Mouse (Mus musculus): ENCODE results near the gene Rnf24. TPM values are rescaled to one million over a fixed set of nuclear protein-coding genes. Genes with fewer than 3 reads are reported as not detected.
A peak's percentile ranks its signal among the peaks of the same experiment; 100 is the strongest.

Gene Rnf24
- 6.2 and 6.9 TPM in 2 replicates for polyA plus RNA-seq (2014; fragmentation: Nextera tagmentation; extraction: Ambion mirVana)

DNA sequence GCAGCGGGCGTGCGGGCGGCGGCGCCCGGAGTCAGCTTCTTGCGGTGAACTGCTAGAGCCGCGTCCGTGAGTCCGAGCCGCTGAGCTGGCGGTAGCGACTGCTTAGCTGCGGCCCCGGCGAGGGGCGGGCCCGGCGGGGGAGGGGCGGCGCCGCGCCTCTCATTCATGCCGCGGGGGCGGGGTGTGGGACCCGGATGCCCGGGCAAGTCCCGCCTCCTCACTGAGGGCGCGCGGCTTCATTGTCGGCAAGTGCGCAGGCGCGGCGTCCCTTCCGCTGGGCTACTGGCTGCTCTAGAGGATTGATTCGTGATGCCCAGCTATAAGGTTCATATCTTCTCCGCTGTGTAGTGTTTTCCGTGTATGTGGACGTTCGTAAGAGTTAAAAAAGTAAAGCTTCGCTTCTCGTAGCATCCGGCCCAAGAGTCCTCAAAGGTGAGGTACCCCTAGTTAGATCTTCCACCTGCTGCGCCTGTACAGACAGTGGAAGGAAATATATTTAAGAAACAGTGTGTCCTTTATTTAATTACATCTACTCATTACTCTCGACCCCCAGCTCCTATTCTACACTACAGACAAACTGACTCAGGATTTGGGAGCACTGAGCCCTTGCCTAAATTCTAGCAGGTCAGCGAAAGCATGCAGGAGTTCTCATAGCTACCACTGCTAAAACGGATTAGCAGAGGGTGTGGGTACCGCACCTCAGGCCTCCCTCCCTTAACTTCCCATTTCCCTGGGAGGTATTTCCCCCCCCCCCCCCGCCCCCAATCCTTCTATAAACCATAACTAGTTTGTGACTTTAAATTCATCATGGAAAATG, at the start of gene Rnf24:
Gene Rnf24 (minus strand): TSS at position 146 of the 817 bp plus-strand sequence.
- Histone ChIP-seq H3K36me3 (ENCODE audit: control insufficient read depth, insufficient read depth, low read length) (no peaks in the 10 kb centered on the region), H3K4me2 (ENCODE audit: low read depth, low read length) (peak within 1 kb of the TSS; percentile 81), H3K4me3 (ENCODE audit: low read depth, low read length) (peak within 1 kb of the TSS; percentile 93), H3K4me1 (ENCODE audit: control insufficient read depth, insufficient read depth, low read length) (peaks cover 18% of the 10 kb centered on the region), H3K27me3 (replicated peaks; ENCODE audit: control insufficient read depth, insufficient read depth, low read length) (no peaks in the 10 kb centered on the region), H3K9ac (ENCODE audit: low read depth, low read length) (peak within 1 kb of the TSS; percentile 95), H3K27ac (replicated peaks; ENCODE audit: low read depth, low read length) (peak within 1 kb of the TSS; percentile 86), H3K9me3 (ENCODE audit: control insufficient read depth, low read length) (no peaks in the 10 kb centered on the region)
- ATAC-seq (ENCODE audit: low read depth) (peak; percentile 98), DNase-seq (ENCODE audit: low spot score) (peak; percentile 96)
- WGBS, result 2% methylated on average over 23 of the region's 54 CpGs

DNA sequence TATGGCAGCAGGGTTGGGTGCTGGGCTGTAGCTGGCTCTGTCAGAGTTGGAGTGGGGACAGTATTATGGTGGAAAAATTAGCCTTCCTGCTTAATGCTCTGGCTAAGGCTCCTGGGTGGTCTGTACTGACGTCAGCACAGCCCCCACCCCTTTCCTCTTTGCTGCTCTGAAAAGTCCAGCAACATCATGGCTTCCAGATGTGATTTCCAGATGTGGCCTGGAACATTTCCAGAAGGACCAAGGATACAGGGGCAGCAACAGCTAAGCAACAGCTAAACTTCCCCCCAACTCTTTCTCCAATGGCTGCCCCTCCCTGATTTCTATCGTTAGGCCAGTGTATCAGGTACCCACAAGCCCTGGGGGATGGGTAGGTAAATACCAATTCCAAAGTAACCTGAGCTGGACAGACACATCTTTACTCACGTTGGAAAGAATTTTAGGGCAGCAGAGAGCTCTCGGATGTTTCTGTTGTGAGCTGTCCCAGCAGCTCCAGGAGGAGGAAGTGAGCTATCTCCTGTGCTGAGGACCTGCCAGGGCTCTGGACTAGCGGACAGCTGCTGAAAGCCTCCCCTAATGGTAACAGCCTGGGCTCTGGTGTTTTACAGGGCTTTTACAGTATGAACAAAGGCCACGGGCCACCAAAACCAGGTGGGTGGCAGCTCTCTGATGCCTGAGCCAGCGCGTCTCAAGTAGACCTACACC, 49.3 kb upstream of the Rnf24 start:
- DNase-seq (ENCODE audit: low spot score) (peak; percentile 89), ATAC-seq (ENCODE audit: low read depth) (peak; percentile 87)
- Histone ChIP-seq H3K36me3 (ENCODE audit: control insufficient read depth, insufficient read depth, low read length) (no peaks in the 10 kb centered on the region), H3K4me2 (ENCODE audit: low read depth, low read length) (peak overlapping the region; percentile 11; the same call in 1 of the 2 replicates), H3K4me3 (ENCODE audit: low read depth, low read length) (no peak overlapping the region), H3K9ac (ENCODE audit: low read depth, low read length) (no peak overlapping the region), H3K4me1 (ENCODE audit: control insufficient read depth, insufficient read depth, low read length) (peaks cover 18% of the 10 kb centered on the region), H3K27me3 (replicated peaks; ENCODE audit: control insufficient read depth, insufficient read depth, low read length) (no peaks in the 10 kb centered on the region), H3K9me3 (ENCODE audit: control insufficient read depth, low read length) (no peaks in the 10 kb centered on the region), H3K27ac (replicated peaks; ENCODE audit: low read depth, low read length) (peak overlapping the region; percentile 82)
- 24% methylated on average over 8 of the region's 8 CpGs for WGBS

DNA sequence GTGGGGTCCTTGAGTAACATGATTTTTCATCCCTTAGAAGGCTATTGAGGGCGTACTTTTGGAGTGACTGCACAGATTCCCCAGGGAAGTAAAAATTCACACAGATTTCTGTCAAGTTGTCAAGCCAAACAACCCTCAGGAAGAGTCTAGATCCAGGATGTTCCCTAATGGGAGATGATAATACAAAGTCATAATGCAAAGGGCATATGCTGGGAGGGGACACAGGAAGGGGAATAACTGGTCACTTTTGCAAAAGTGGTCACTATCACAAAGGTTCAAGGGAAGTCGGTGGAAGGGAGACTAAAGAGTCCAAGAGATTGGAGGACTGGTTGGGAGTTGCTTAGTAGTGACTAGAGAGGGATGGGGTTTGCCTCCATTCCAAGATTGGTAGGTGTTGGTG, 48.2 kb upstream of the Rnf24 start:
- Histone ChIP-seq H3K27me3 (replicated peaks; ENCODE audit: control insufficient read depth, insufficient read depth, low read length) (no peaks in the 10 kb centered on the region), H3K27ac (replicated peaks; ENCODE audit: low read depth, low read length) (peak overlapping the region; percentile 82; the same call in 1 of the 2 replicates), H3K4me1 (ENCODE audit: control insufficient read depth, insufficient read depth, low read length) (peaks cover 19% of the 10 kb centered on the region), H3K9ac (ENCODE audit: low read depth, low read length) (no peak overlapping the region), H3K4me2 (ENCODE audit: low read depth, low read length) (no peak overlapping the region), H3K36me3 (ENCODE audit: control insufficient read depth, insufficient read depth, low read length) (no peaks in the 10 kb centered on the region), H3K9me3 (ENCODE audit: control insufficient read depth, low read length) (no peaks in the 10 kb centered on the region), H3K4me3 (ENCODE audit: low read depth, low read length) (no peak overlapping the region)
- DNase-seq (ENCODE audit: low spot score), result no peak
- no peak for ATAC-seq (ENCODE audit: low read depth)
- 85% methylated on average over 2 of the region's 2 CpGs for WGBS

DNA sequence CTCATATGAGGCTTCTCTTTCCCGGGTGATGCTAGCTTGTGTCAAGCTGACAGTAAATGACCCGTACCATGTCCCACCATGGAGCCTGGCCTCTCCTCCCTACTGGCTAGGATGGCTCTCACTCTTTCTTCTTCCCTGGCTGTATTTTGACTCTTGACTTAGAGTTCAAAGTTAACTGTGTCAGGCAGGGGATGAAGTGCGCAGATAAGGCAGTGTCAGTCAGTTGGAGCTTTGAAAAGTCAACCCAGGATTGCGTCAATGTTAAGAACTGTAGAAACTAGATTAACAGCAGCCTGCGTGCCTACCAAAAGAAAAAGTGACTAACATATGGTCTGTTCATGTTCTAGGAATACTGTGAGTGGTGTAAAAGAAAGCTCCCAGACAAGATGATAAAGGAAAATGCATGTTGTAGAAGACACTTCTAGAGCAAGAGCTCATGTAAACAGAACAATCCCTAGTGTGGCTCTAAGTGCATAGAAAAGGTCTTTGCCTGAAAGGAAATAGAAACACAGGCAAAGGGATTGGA, 44.7 kb upstream of the Rnf24 start:
- no peak for ATAC-seq (ENCODE audit: low read depth)
- 88% methylated on average over 5 of the region's 5 CpGs for WGBS

DNA sequence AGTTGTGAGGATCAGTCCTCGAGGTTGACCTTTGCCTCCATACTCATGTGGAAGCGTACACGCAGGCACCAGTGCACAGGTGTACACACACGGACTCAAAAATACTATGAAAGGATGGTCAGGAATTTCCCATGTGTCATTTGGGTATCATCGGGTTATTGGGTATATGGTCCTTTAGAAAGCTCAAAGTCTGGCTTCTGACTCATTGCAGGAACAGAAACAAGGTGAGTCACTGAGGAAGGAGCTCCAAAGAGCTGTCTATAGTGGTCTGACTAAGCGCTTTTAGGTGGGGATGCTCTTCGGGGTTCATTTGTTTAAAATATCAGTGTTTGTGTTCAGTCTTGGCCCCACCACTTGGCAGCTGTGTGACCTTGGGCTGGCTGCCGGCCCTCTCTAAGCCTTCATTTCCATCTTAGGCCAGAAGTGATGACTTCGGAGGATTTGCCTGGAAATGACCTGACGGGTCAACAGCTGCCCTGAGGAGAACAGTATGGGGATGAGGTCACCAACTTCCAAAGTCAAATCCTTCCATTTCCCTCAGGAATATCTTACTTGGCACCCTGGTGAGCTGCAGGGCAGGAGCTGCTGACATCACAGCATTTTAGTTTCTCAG, 33.8 kb upstream of the Rnf24 start:
- no peak overlapping the region for H3K4me2 ChIP-seq (ENCODE audit: low read depth, low read length)
- no peaks in the 10 kb centered on the region for H3K36me3 ChIP-seq (ENCODE audit: control insufficient read depth, insufficient read depth, low read length)
- ATAC-seq (ENCODE audit: low read depth) (no peak), DNase-seq (ENCODE audit: low spot score) (no peak)
- no peak overlapping the region for H3K4me3 ChIP-seq (ENCODE audit: low read depth, low read length)
- H3K9me3 ChIP-seq (ENCODE audit: control insufficient read depth, low read length), result no peaks in the 10 kb centered on the region
- no peaks in the 10 kb centered on the region for H3K4me1 ChIP-seq (ENCODE audit: control insufficient read depth, insufficient read depth, low read length)
- H3K27ac ChIP-seq (replicated peaks; ENCODE audit: low read depth, low read length), result no peak overlapping the region
- H3K27me3 ChIP-seq (replicated peaks; ENCODE audit: control insufficient read depth, insufficient read depth, low read length), result no peaks in the 10 kb centered on the region
- no peak overlapping the region for H3K9ac ChIP-seq (ENCODE audit: low read depth, low read length)
- 81% methylated on average over 10 of the region's 10 CpGs for WGBS

More for the DNA sequence above, 44.7 kb upstream of the Rnf24 start:
- Histone ChIP-seq H3K27me3 (replicated peaks; ENCODE audit: control insufficient read depth, insufficient read depth, low read length) (no peaks in the 10 kb centered on the region), H3K9ac (ENCODE audit: low read depth, low read length) (no peak overlapping the region), H3K36me3 (ENCODE audit: control insufficient read depth, insufficient read depth, low read length) (no peaks in the 10 kb centered on the region), H3K4me1 (ENCODE audit: control insufficient read depth, insufficient read depth, low read length) (peaks cover 20% of the 10 kb centered on the region), H3K4me3 (ENCODE audit: low read depth, low read length) (no peak overlapping the region), H3K9me3 (ENCODE audit: control insufficient read depth, low read length) (no peaks in the 10 kb centered on the region), H3K4me2 (ENCODE audit: low read depth, low read length) (no peak overlapping the region), H3K27ac (replicated peaks; ENCODE audit: low read depth, low read length) (no peak overlapping the region)
- no peak for DNase-seq (ENCODE audit: low spot score)

DNA sequence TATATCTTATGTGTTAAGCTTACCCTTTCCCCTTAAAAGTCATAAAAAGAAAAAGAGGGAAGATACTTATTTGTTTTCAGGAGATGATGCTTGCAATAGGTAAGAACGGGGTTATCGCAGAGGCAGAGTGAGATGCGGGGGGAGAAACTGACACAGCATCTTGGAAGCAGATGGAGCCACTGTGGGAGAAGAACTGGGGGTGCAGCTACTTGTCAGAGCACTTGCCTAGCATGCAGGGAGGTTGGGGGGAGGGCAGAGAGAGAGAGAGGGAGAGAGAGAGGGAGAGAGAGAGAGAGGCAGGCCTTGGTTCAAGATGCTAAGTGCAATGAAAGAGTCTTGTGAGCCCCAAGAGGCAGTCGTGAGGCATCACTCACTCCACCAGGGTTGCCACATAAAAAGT, 32.5 kb upstream of the Rnf24 start:
- H3K9ac ChIP-seq (ENCODE audit: low read depth, low read length), result no peak overlapping the region
- DNase-seq (ENCODE audit: low spot score) (no peak), ATAC-seq (ENCODE audit: low read depth) (no peak)
- H3K27me3 ChIP-seq (replicated peaks; ENCODE audit: control insufficient read depth, insufficient read depth, low read length), result no peaks in the 10 kb centered on the region
- H3K36me3 ChIP-seq (ENCODE audit: control insufficient read depth, insufficient read depth, low read length), result no peaks in the 10 kb centered on the region
- 75% methylated on average over 4 of the region's 4 CpGs for WGBS
- no peaks in the 10 kb centered on the region for H3K9me3 ChIP-seq (ENCODE audit: control insufficient read depth, low read length)
- H3K27ac ChIP-seq (replicated peaks; ENCODE audit: low read depth, low read length), result no peak overlapping the region
- H3K4me2 ChIP-seq (ENCODE audit: low read depth, low read length), result no peak overlapping the region
- H3K4me1 ChIP-seq (ENCODE audit: control insufficient read depth, insufficient read depth, low read length), result no peaks in the 10 kb centered on the region
- H3K4me3 ChIP-seq (ENCODE audit: low read depth, low read length), result no peak overlapping the region

DNA sequence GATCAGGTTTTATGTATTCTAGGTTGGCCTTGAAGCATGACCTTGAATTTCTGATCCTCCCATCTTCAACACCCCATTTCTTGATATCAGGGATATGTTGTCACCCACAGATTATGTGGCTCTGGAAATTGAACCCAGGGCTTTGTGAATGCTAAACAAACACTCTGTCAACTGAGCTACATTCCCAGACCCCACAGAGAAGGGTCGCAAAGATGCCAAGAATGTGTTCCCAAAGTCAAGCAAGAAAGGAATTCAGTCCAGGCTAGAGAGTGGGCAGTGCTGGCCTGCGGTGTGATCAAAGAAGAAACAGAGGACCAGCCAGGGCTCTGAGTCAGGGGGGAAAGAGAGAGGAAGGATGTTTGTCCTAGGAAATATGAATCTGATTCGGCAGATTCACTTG, 26.8 kb upstream of the Rnf24 start:
- H3K36me3 ChIP-seq (ENCODE audit: control insufficient read depth, insufficient read depth, low read length), result no peaks in the 10 kb centered on the region
- DNase-seq (ENCODE audit: low spot score) (no peak), ATAC-seq (ENCODE audit: low read depth) (no peak)
- H3K4me2 ChIP-seq (ENCODE audit: low read depth, low read length), result no peak overlapping the region
- H3K27ac ChIP-seq (replicated peaks; ENCODE audit: low read depth, low read length), result no peak overlapping the region
- H3K4me1 ChIP-seq (ENCODE audit: control insufficient read depth, insufficient read depth, low read length), result no peaks in the 10 kb centered on the region
- no peak overlapping the region for H3K4me3 ChIP-seq (ENCODE audit: low read depth, low read length)
- no peaks in the 10 kb centered on the region for H3K27me3 ChIP-seq (replicated peaks; ENCODE audit: control insufficient read depth, insufficient read depth, low read length)
- no peak overlapping the region for H3K9ac ChIP-seq (ENCODE audit: low read depth, low read length)
- no peaks in the 10 kb centered on the region for H3K9me3 ChIP-seq (ENCODE audit: control insufficient read depth, low read length)
- WGBS, result 78% methylated on average over 3 of the region's 3 CpGs

DNA sequence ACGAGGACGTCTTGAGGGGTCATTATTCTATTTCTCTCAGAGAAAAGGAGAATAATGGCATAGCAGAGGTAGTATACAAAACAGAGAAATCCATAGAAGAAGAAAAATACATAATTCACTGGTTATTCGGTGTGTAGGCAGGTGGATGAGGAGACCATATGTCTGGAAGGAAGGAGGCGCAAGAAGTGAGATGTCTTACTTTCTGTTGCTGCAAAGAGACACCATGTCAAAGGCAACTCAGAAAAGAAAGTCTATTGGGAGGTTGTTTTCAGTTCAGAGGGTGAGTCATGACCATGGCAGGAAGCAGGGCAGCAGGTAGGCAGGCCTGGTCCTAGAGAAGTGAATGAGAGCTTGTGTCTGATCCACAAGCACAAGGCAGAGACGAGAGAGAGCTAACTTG, 26.2 kb upstream of the Rnf24 start:
- 93% methylated on average over 5 of the region's 5 CpGs for WGBS
- Histone ChIP-seq H3K9me3 (ENCODE audit: control insufficient read depth, low read length) (no peaks in the 10 kb centered on the region), H3K4me3 (ENCODE audit: low read depth, low read length) (no peak overlapping the region), H3K27ac (replicated peaks; ENCODE audit: low read depth, low read length) (no peak overlapping the region), H3K4me2 (ENCODE audit: low read depth, low read length) (no peak overlapping the region), H3K4me1 (ENCODE audit: control insufficient read depth, insufficient read depth, low read length) (no peaks in the 10 kb centered on the region), H3K27me3 (replicated peaks; ENCODE audit: control insufficient read depth, insufficient read depth, low read length) (no peaks in the 10 kb centered on the region), H3K36me3 (ENCODE audit: control insufficient read depth, insufficient read depth, low read length) (no peaks in the 10 kb centered on the region), H3K9ac (ENCODE audit: low read depth, low read length) (no peak overlapping the region)
- no peak for DNase-seq (ENCODE audit: low spot score)
- no peak for ATAC-seq (ENCODE audit: low read depth)

Data from embryonic facial prominence, embryonic 14.5 days (tissue).